In the genomic region with DNA sequence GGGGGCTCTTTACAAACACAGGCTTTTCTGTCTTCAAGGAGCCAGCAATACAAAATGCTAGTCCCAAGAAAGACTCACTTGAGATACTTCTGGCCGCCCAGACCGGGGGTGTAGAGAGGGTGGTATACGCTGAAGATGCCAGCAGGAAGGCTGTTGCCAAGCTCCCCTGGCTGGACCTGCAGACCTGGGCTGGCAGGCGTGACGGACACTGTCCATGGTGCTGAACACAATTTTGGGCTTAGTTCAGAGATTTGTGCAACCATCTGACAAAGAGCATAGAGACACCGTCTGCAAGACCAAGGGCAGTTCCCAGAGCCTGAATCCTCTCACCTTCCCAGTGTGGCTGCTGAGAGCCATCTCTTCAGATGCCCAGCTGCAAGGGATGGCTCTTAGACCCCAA, we compare ENCODE assay signal across 8 mouse cellular contexts. TPM values are rescaled to one million over a fixed set of nuclear protein-coding genes. Genes with fewer than 3 reads are reported as not detected.
DNase-seq lines count a peak whose midpoint lies in the region; ATAC-seq and TF ChIP-seq lines count a peak whose summit lies in the region.

No protein-coding gene starts in this region.

- no peak overlapping the region for H3K4me3 ChIP-seq in cerebellum, adult 2 months (replicated peaks; ENCODE audit: insufficient read depth, low read depth, low read length)
- H3K4me3 ChIP-seq in neural tube, embryonic 15.5 days (replicated peaks): no peak overlapping the region
- no peak overlapping the region for H3K4me3 ChIP-seq in limb, embryonic 11.5 days (ENCODE audit: low read depth, low read length)

- no peak overlapping the region for H3K27ac ChIP-seq in cerebellum, adult 2 months (ENCODE audit: insufficient read depth, low read length)
- no peak overlapping the region for H3K27ac ChIP-seq in neural tube, embryonic 15.5 days (replicated peaks)
- no peak overlapping the region for H3K27ac ChIP-seq in limb, embryonic 11.5 days (replicated peaks; ENCODE audit: low read depth, low read length)

- no peak for TF ChIP-seq POLR2A in cerebellum, adult 2 months (IDR thresholded peaks at IDR 0.05; ENCODE audit: borderline replicate concordance, insufficient read depth, low read length)

- TF ChIP-seq CTCF in cerebellum, adult 2 months (IDR thresholded peaks at IDR 0.05; ENCODE audit: borderline replicate concordance, insufficient read depth, low read depth, low read length): no peak

- no peak overlapping the region for H3K4me2 ChIP-seq in neural tube, embryonic 15.5 days
- no peak overlapping the region for H3K4me2 ChIP-seq in limb, embryonic 11.5 days (ENCODE audit: low read depth, severe bottlenecking)

- H3K4me1 ChIP-seq in cerebellum, adult 2 months (ENCODE audit: control insufficient read depth, insufficient read depth, low read length): peaks cover 24% of the 10 kb centered on the region
- H3K4me1 ChIP-seq in neural tube, embryonic 15.5 days: peaks cover 2% of the 10 kb centered on the region; the same call in 1 of the 2 replicates
- H3K4me1 ChIP-seq in limb, embryonic 11.5 days (ENCODE audit: control insufficient read depth, insufficient read depth, low read length): no peaks in the 10 kb centered on the region

- H3K9ac ChIP-seq in neural tube, embryonic 15.5 days (replicated peaks): no peak overlapping the region
- no peak overlapping the region for H3K9ac ChIP-seq in limb, embryonic 11.5 days (ENCODE audit: low read length)

- 13% methylated on average over 6 of the region's 6 CpGs for WGBS in cerebellum, adult 2 months
- 36% methylated on average over 6 of the region's 6 CpGs for WGBS in neural tube, embryonic 15.5 days
- WGBS in limb, embryonic 11.5 days: 20% methylated on average over 6 of the region's 6 CpGs

- H3K27me3 ChIP-seq in cerebellum, adult 2 months (ENCODE audit: control insufficient read depth, insufficient read depth, low read length): no peaks in the 10 kb centered on the region
- H3K27me3 ChIP-seq in neural tube, embryonic 15.5 days (replicated peaks): no peaks in the 10 kb centered on the region
- H3K27me3 ChIP-seq in limb, embryonic 11.5 days (ENCODE audit: control insufficient read depth, insufficient read depth, low read length): no peaks in the 10 kb centered on the region

- ATAC-seq in cerebellum, adult (ENCODE audit: insufficient number of reproducible peaks, low FRiP score, low TSS enrichment): no peak
- ATAC-seq in neural tube, embryonic 15.5 days (ENCODE audit: low FRiP score): no peak
- no peak for ATAC-seq in limb, embryonic 11.5 days (ENCODE audit: insufficient number of reproducible peaks, low FRiP score, low TSS enrichment, low read depth)

- DNase-seq in cerebellum, adult 2 months: peak; percentile 29 to 49
- DNase-seq in neural tube, embryonic 10.5 days (ENCODE audit: extremely low spot score, low spot score): peak; percentile 76
- peak; percentile 91 for DNase-seq in embryo, embryonic 10 days (ENCODE audit: low spot score)
- peak; percentile 92 for DNase-seq in limb, embryonic 11.5 days (ENCODE audit: low spot score)
- DNase-seq in testis, postnatal 10 days (ENCODE audit: low spot score): peak; percentile 87
- no peak for DNase-seq in frontal cortex, adult 2 months (ENCODE audit: extremely low spot score in 1 of 2, low spot score in 1 of 2)

- peaks cover 11% of the 10 kb centered on the region; the same call in 1 of the 2 replicates for H3K36me3 ChIP-seq in neural tube, embryonic 15.5 days
- H3K36me3 ChIP-seq in limb, embryonic 11.5 days (ENCODE audit: control insufficient read depth, insufficient read depth, low read length): no peaks in the 10 kb centered on the region

- no peaks in the 10 kb centered on the region for H3K9me3 ChIP-seq in neural tube, embryonic 15.5 days (replicated peaks)
- H3K9me3 ChIP-seq in limb, embryonic 11.5 days (ENCODE audit: control insufficient read depth, low read length): no peaks in the 10 kb centered on the region

RNA-seq across cellular contexts. Expression of gene Hcn4, which starts 18.4 kb away (rescaled TPM):
- polyA plus RNA-seq in cerebellum, adult 2 months (2012; rRNA removed): 4.1 and 4.9 TPM in 2 replicates
- polyA plus RNA-seq in neural tube, embryonic 15.5 days (2015; fragmentation: Nextera tagmentation; extraction: Ambion mirVana): 2.9 and 4.0 TPM in 2 replicates
- 0.30 and 0.35 TPM in 2 replicates for polyA plus RNA-seq in limb, embryonic 11.5 days (2014; fragmentation: Nextera tagmentation; extraction: Ambion mirVana)
- polyA plus RNA-seq in frontal cortex, adult 2 months (2012; rRNA removed): 5.8 and 6.2 TPM in 2 replicates

Comparison
In these comparisons a context has a peak if more than half of its experiments do, and no peak if none do; other contexts are left out.
1. DNase-seq: peak in cerebellum, adult 2 months (2 of 2), neural tube, embryonic 10.5 days (single experiment), embryo, embryonic 10 days (single experiment), limb, embryonic 11.5 days (single experiment) and testis, postnatal 10 days (single experiment); none in frontal cortex, adult 2 months (0 of 2).